Mouse (Mus musculus): ENCODE measurements around the gene Pi4ka. TPM values are rescaled to one million over a fixed set of nuclear protein-coding genes. Genes with fewer than 3 reads are reported as not detected.

Pi4ka gene
- 10 to 100 TPM; 20.2 to 24.3 TPM for total RNA-seq (2021)
- long read RNA-seq, experiment 1, full-length matches to known transcripts, result 3 of 17 reads
- long read RNA-seq, experiment 1, partial matches to known transcripts, result 10 of 17 reads
- long read RNA-seq, experiment 1, other reads (novel, unspliced or antisense), result 4 of 17 reads
- long read RNA-seq, experiment 2, full-length matches to known transcripts, result 5 of 18 reads
- long read RNA-seq, experiment 2, partial matches to known transcripts, result 8 of 18 reads
- long read RNA-seq, experiment 2, other reads (novel, unspliced or antisense), result 5 of 18 reads

DNA sequence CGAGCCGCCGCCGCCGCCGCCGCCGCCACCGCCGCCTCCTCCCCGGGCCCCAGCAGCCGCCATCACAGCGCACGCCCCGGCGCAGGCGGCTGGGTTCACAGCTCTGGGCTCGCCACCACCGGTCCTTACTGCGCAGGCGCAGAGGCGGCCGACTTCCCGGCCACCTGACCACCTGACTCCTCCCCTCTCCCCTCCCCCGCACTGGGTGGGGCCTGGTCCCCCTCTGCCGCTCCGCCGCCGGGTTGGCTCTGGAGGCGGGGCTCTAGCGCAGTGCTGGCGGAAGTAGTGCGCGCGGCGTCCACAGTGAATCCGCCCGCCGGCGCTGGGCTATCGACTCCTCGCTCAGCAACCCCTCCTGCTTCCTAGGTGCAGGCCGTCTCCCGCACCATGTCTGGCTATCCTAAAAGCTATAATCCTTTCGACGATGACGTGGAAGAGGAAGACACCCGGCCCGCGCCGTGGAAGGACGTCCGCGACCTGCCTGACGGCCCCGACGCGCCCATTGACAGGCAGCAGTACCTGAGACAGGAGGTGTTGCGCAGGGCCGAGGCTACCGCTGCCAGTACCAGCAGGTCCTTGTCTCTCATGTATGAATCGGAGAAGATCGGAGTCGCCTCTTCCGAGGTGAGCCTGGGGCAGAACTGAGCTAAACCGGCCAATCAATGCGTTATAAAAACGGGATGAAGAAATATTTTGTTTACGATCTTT is at the start of gene Pi4ka, which contains the start of gene Snap29:
Gene Pi4ka, minus strand, starts transcription at position 579 of the 708 bp plus-strand sequence.
Gene Snap29, plus strand, starts transcription at position 251 of the 708 bp plus-strand sequence.
- Histone ChIP-seq H3K4me3 (peak within 1 kb of the TSS; percentile 92), H3K27ac (peak within 1 kb of the TSS; percentile 94)
- intact Hi-C loops (cut with DNase I), result loop anchor here (2.0 to 5.0 kb wide), 2 partner anchors 43 to 126 kb away; partner anchors contain the start of gene Thap7
- peak; percentile 100 for DNase-seq
- no peak for TF ChIP-seq CTCF (IDR thresholded peaks at IDR 0.05)

DNA sequence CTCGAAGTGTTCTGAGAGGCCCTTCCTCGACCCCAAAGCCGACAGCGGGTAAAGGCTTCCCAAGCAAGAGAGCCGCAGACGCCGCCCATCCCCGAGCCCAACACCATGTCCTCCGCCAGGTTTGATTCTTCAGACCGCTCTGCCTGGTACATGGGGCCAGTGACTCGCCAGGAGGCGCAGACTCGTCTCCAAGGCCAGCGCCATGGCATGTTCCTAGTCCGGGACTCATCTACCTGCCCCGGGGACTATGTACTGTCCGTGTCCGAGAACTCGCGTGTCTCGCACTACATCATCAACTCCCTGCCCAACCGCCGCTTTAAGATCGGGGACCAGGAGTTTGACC is 46.2 kb upstream of the Pi4ka start:
- intact Hi-C loops (cut with DNase I), result no loop called here
- no peak for TF ChIP-seq CTCF (IDR thresholded peaks at IDR 0.05)

DNA sequence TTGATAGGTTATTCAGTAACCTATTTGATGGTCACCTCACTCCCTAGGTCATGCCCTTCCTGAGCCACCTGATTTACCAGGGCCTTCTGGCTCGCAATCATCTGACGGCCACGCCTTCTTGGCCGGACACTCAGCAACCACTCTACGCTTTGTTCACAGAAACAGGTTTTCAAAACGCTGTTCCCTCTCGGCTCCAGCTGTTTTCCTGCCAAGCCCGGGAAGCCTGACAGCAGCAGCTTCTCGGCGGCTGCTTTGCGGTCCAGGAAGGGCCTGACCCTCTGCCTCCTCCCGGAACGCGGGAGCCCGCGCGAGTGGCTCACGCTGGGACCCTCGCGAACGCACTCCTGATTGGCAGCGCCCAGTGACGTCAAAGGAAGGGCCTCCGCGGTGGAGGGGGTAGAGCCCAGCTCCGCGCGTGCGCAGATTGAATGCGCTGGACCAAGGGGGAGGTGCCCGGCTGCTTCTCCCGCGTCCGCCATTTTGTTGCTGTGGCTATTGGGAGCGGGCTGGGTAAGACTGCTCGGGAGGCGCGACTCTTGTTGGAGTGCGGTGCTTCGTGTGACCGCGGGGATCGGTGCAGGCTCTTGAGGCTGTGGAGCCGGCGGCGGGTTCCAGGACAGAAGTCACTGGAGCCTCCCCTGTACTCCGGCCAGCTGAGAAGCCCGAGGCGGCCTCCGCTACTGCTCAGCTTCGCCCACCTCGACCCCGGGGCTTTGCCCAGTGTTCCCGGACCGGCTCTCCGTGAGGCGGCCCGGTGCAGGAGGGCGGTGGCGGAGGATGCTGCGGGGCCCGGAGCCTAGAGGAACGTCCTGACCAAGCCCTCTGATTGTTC is 45.6 kb upstream of the Pi4ka start, which contains the start of gene Crkl:
Gene Crkl, plus strand, starts transcription at position 447 of the 832 bp plus-strand sequence.
- peak within 1 kb of the TSS; percentile 94 for H3K27ac ChIP-seq
- H3K4me3 ChIP-seq, result peak within 1 kb of the TSS; percentile 75
- TF ChIP-seq CTCF (IDR thresholded peaks at IDR 0.05), result no peak
- intact Hi-C loops (cut with DNase I), result no loop called here
- peak; percentile 99 for DNase-seq

More for the DNA sequence above, 46.2 kb upstream of the Pi4ka start:
- Histone ChIP-seq H3K4me3 (peak overlapping the region; percentile 75), H3K27ac (peak overlapping the region; percentile 94)
- DNase-seq, result no peak

DNA sequence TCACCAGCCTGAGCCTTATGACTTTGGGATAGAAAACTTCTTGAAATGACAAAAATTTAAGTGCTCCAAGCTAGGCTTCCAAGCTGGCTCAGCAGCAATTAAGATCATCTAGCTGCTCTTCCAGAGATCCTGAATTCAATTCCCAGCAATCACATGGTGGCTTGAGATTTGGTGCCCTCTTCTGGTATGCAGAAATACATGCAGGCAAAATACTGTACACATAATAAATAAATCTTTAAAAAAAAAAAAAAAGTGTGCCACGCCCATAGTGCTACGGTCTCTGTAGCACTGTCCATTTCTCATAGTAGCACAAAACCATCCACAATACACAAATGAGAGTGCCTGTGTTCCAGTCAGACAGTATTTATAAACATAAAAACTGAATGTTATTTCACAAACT is 26.5 kb upstream of the Pi4ka start:
- H3K4me3 ChIP-seq, result no peak overlapping the region
- no peak overlapping the region for H3K27ac ChIP-seq
- no peak for DNase-seq
- peak; percentile 64 for TF ChIP-seq CTCF (IDR thresholded peaks at IDR 0.05)
- intact Hi-C loops (cut with DNase I), result no loop called here

DNA sequence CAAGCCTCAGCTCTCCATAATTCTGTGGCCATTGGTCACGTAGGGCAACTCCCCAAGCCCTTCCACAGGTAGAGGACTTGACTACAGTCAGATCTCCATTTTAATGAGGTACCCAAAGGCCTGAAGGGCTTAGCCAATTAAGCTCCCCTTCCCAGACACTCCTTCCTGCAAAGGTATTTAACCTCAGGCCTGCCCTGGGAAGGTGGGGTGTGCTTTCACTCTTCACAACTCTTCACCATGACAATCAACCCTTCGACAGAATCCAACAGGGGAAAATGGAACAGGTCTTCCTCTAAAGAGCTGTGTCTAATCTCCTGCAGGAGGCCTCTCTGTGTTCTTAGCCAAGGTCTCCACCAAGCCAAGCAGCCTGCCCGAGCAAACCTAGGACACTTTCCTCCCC is 16.9 kb upstream of the Pi4ka start:
- H3K4me3 ChIP-seq, result no peak overlapping the region
- no peak for DNase-seq
- TF ChIP-seq CTCF (IDR thresholded peaks at IDR 0.05), result no peak
- intact Hi-C loops (cut with DNase I), result no loop called here
- no peak overlapping the region for H3K27ac ChIP-seq

DNA sequence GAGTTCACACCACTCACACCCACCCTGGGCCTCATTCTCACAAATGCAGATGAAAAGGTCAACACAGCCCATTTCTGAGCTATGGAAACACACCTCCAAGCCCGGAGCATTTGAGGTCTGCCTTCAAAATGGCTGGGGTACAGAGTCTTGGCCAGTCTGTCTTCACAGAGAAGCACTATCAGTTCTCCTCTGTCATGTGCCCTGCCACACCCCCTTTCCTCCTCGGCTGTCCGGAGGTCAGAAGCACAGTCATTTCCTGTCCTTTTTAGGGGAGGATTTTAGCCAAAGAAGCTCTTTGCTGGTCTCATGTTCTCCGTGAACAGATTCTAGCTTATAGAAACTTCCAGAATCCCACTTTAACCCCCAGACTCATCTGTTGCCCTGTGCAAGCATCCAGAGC is 4.1 kb upstream of the Pi4ka start:
- no peak for DNase-seq
- no peak overlapping the region for H3K4me3 ChIP-seq
- H3K27ac ChIP-seq, result no peak overlapping the region
- TF ChIP-seq CTCF (IDR thresholded peaks at IDR 0.05), result no peak
- intact Hi-C loops (cut with DNase I), result no loop called here

DNA sequence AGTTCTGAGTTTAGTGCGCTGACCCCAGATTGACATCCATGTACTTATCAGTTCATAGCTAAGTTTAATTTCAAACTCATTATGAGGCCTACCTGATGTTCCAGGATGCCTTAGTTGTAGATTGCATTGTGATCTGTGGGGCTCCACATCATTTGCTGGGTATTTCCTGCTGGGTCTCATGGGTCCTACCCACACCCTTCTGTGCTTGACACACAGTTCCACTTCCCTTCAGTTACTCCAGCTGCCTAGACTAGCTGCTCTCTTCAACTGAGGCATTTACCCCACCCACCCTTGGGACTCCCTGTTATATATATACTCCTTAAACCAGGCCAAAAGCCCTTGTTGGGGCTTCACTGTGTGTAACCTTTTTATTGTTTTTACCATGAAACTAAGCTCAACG is 2.9 kb upstream of the Pi4ka start:
- intact Hi-C loops (cut with DNase I), result loop anchor here (5.0 kb wide), 1 partner anchor 123 kb away; the partner anchor contains the start of gene Thap7
- H3K27ac ChIP-seq, result peak overlapping the region; percentile 28; the same call in 1 of the 2 replicates
- no peak overlapping the region for H3K4me3 ChIP-seq

DNA sequence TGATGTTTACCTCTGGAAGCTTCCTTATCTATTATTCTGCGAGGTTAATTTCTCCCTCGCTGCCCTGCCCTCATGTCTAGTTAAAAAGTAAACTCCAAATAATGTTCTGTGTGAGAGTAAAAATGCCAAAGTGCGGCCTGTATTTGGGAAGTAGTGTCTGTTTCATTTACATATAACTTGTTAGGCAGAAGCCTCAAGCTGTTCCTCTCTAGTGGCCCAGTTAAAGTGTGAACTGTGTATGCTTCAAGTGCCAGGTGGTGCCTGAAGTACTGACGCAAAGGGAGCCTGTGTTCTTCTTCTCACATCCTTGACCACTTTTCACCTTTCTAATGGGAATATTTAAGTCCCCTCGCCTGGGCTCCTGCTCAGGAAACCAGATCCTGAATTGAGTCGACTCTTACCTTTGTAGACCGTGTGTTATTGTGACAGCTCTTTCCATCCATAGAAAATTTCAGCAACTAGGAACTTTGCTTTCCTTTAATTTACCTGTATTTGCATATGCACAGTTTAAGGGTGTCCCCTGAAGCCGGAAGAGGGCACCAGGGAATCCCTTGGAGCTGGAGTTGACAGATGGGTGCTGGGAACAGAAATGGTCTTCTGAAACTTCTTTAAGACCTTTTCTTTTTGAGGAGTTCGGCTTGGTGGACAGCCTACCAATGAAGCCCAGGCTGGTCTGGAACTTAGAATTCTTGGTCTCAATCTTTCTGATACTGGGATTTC is 558 bp upstream of the Pi4ka start:
- intact Hi-C loops (cut with DNase I), result loop anchor here (2.0 to 5.0 kb wide), 2 partner anchors 42 to 126 kb away; partner anchors contain the start of gene Thap7
- TF ChIP-seq CTCF (IDR thresholded peaks at IDR 0.05), result no peak
- no peak for DNase-seq

More for the DNA sequence above, 2.9 kb upstream of the Pi4ka start:
- DNase-seq, result no peak
- no peak for TF ChIP-seq CTCF (IDR thresholded peaks at IDR 0.05)

DNA sequence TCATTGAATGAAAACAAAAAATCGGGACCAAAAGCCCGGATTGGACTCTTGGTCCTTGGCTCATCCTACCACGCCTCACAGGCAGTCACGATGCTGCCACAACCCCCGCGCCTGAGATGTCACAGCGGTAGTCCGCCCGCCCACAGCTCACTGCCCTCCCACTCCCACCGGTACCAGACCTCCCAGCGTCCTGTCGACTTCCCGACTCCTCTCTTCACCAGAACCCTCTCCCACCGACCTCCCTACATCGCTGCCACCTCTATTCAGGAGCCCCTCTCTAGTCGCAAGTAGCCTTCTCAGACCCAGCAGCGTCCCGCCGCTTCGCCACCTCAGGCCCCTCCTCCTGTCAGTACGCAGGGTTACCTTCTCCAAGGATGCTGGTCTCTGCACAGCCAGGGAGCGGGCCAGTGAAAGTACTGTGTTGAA is 830 bp downstream of the Pi4ka start:
- H3K27ac ChIP-seq, result peak overlapping the region; percentile 94
- no peak for TF ChIP-seq CTCF (IDR thresholded peaks at IDR 0.05)
- intact Hi-C loops (cut with DNase I), result loop anchor here (5.0 kb wide), 1 partner anchor 127 kb away; the partner anchor contains the start of gene Thap7

More for the DNA sequence above, 558 bp upstream of the Pi4ka start:
- Histone ChIP-seq H3K4me3 (peak overlapping the region; percentile 92), H3K27ac (peak overlapping the region; percentile 94)

DNA sequence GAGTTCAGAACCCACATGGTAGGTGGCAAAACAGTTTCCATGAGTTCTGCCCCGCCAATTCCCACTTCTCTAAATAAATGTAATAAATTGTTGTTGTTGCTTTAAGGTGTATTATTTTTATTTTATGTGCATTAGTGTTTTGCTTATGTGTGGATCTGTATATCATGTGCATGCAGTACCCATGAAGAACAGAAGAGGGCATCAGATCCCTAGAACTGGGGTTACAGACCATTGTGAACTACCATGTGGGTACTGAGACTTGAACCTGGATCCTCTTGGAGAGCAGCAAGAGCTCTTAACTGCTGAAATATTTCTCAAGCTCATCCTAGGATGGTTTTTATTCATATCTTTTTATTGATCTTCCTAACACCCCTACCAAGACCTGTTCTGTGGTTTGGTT is 3.3 kb downstream of the Pi4ka start:
- TF ChIP-seq CTCF (IDR thresholded peaks at IDR 0.05), result peak; percentile 79
- intact Hi-C loops (cut with DNase I), result no loop called here
- DNase-seq, result no peak
- no peak overlapping the region for H3K4me3 ChIP-seq
- H3K27ac ChIP-seq, result no peak overlapping the region

More for the DNA sequence above, 830 bp downstream of the Pi4ka start:
- peak overlapping the region; percentile 92 for H3K4me3 ChIP-seq
- DNase-seq, result peak; percentile 64

DNA sequence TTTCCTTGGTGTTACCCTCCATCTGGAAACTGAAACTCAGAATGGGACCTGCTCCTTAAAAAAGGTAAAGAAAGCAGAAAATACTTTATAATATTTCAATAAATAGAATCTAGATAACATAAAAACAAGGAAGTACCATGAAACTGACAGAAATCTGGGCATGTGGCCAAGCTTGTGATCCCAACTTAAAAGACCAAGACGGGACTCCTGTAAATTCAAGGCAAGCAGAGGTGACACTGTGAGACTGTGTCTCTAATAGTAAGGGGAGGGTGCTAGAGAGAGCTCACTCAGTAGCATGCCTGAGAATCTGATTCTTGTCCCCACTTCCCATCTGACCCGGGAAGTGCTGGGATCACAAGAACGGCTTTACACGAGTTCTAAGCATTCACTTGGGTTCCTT is 13.3 kb downstream of the Pi4ka start:
- no peak overlapping the region for H3K27ac ChIP-seq
- DNase-seq, result no peak
- no peak overlapping the region for H3K4me3 ChIP-seq
- intact Hi-C loops (cut with DNase I), result no loop called here
- TF ChIP-seq CTCF (IDR thresholded peaks at IDR 0.05), result no peak

All from gastrocnemius, adult 2 months (tissue).